31 mouse cellular contexts compared by ENCODE assay signal in genomic region chr11:99180071-99180470, GRCm38 (mm10). TPM values are rescaled to one million over a fixed set of nuclear protein-coding genes. Genes with fewer than 3 reads are reported as not detected.
"Had no signal": no experiment of that assay in that cellular context is flagged by ENCODE, and none has a peak within 500 bp of the region (broad histone marks: within the 10 kb centered on the region; RNA-seq: fewer than 3 reads in every experiment).

No protein-coding gene starts in this region.

- ATAC-seq: hindbrain, embryonic 16.5 days; intestine, embryonic 15.5 days; intestine, postnatal 0 days had no signal

- H3K27ac ChIP-seq: heart, embryonic 10.5 days; hindbrain, embryonic 10.5 days; hindbrain, embryonic 12.5 days; hindbrain, embryonic 14.5 days; intestine, embryonic 15.5 days; left cerebral cortex, adult 2 months; limb, embryonic 10.5 days; limb, embryonic 12.5 days; liver, embryonic 13.5 days; liver, embryonic 15.5 days had no signal

- DNase-seq: gastrocnemius, postnatal 14 days; gastrocnemius, postnatal 36 days; heart, adult 18-20 months; heart, postnatal 10 days; heart, postnatal 4 days; kidney, adult 18-20 months; kidney, adult 8-10 months; kidney, postnatal 10 days; kidney, postnatal 25 days; liver; liver, embryonic 13.5 days had no signal

- H3K27me3 ChIP-seq: heart, embryonic 12.5 days; hindbrain, embryonic 12.5 days; intestine, embryonic 15.5 days; limb, embryonic 12.5 days; liver, embryonic 13.5 days had no signal

- H3K9me3 ChIP-seq: heart, embryonic 10.5 days; hindbrain, embryonic 12.5 days; intestine, embryonic 15.5 days; limb, embryonic 10.5 days; limb, embryonic 12.5 days; liver, embryonic 13.5 days; liver, embryonic 15.5 days had no signal

- H3K4me1 ChIP-seq: heart, embryonic 12.5 days; hindbrain, embryonic 10.5 days; hindbrain, embryonic 12.5 days; intestine, embryonic 15.5 days; limb, embryonic 12.5 days; liver, embryonic 15.5 days had no signal

- H3K36me3 ChIP-seq: heart, embryonic 10.5 days; heart, embryonic 12.5 days; hindbrain, embryonic 10.5 days; hindbrain, embryonic 12.5 days; intestine, embryonic 15.5 days; limb, embryonic 10.5 days; limb, embryonic 12.5 days; liver, embryonic 13.5 days; liver, embryonic 15.5 days had no signal

- H3K4me3 ChIP-seq: heart, embryonic 10.5 days; heart, embryonic 12.5 days; hindbrain, embryonic 10.5 days; hindbrain, embryonic 12.5 days; intestine, embryonic 15.5 days; left cerebral cortex, adult 2 months; limb, embryonic 10.5 days; limb, embryonic 12.5 days; liver, embryonic 13.5 days; liver, embryonic 15.5 days had no signal

RNA-seq across cellular contexts. Expression of gene Ccr7, which starts 25.2 kb away (rescaled TPM):
- total RNA-seq: gastrocnemius, adult 8-10 months; gastrocnemius, postnatal 36 days; granulocyte monocyte progenitor cell, adult 5-6 weeks; layer of hippocampus, adult 18-20 months; layer of hippocampus, postnatal 10 days; layer of hippocampus, postnatal 25 days; left cerebral cortex, adult 2 months; left cerebral cortex, postnatal 14 days; left cerebral cortex, postnatal 36 days had no signal
- polyA plus RNA-seq: hindbrain, embryonic 14.5 days; hindbrain, embryonic 16.5 days; kidney, embryonic 14.5 days had no signal
